In genomic region chr10:24596869-24597339, GRCm38 (mm10) we compare ENCODE assay signal across 8 mouse cellular contexts. TPM values are rescaled to one million over a fixed set of nuclear protein-coding genes. Genes with fewer than 3 reads are reported as not detected.
DNase-seq lines count a peak whose midpoint lies in the region; ATAC-seq and TF ChIP-seq lines count a peak whose summit lies in the region.

No protein-coding gene starts in this region.

- TF ChIP-seq POLR2A in kidney, adult 2 months (IDR thresholded peaks at IDR 0.05; ENCODE audit: low read depth, low read length) = no peak

- WGBS in kidney, adult 2 months = 50% methylated on average over 7 of the region's 7 CpGs
- 62% methylated on average over 7 of the region's 7 CpGs for WGBS in forebrain, embryonic 11.5 days

- H3K9me3 ChIP-seq in forebrain, embryonic 11.5 days (ENCODE audit: control insufficient read depth, low read length) = no peaks in the 10 kb centered on the region

- peak; percentile 49 for DNase-seq in kidney, adult 2 months
- no peak for DNase-seq in kidney, postnatal 36 days
- DNase-seq in forebrain, embryonic 11.5 days (ENCODE audit: low spot score) = no peak
- DNase-seq in heart, postnatal 4 days = peak; percentile 53
- DNase-seq in lung, postnatal 36 days = peak; percentile 75
- no peak for DNase-seq in urinary bladder, postnatal 10 days (ENCODE audit: low spot score)
- DNase-seq in urinary bladder, adult 18-20 months (ENCODE audit: low spot score in 2 of 2) = no peak
- no peak for DNase-seq in thymus, postnatal 14 days

- H3K4me2 ChIP-seq in forebrain, embryonic 11.5 days (ENCODE audit: low read depth, low read length, severe bottlenecking) = peak overlapping the region; percentile 65; the same call in 1 of the 2 replicates

- H3K27ac ChIP-seq in kidney, adult 2 months (ENCODE audit: insufficient read depth, low read depth, low read length) = peak overlapping the region; percentile 90
- H3K27ac ChIP-seq in forebrain, embryonic 11.5 days (ENCODE audit: low read depth, low read length) = no peak overlapping the region

- TF ChIP-seq CTCF in kidney, adult 2 months (conservative IDR thresholded peaks at IDR 0.05; ENCODE audit: insufficient read depth, insufficient read length, low read depth, low read length) = no peak

- no peak overlapping the region for H3K9ac ChIP-seq in forebrain, embryonic 11.5 days (ENCODE audit: low read length)

- H3K4me3 ChIP-seq in kidney, adult 2 months (ENCODE audit: insufficient read depth, low read depth, low read length) = peak overlapping the region; percentile 65
- no peak overlapping the region for H3K4me3 ChIP-seq in forebrain, embryonic 11.5 days (ENCODE audit: low read depth, low read length)

- no peak for ATAC-seq in forebrain, embryonic 11.5 days (replicated peaks; ENCODE audit: low FRiP score)

- no peaks in the 10 kb centered on the region for H3K27me3 ChIP-seq in kidney, adult 2 months (replicated peaks; ENCODE audit: control insufficient read depth, insufficient read depth, low read length)
- no peaks in the 10 kb centered on the region for H3K27me3 ChIP-seq in forebrain, embryonic 11.5 days (ENCODE audit: control insufficient read depth, insufficient read depth, low read length)

- H3K4me1 ChIP-seq in kidney, adult 2 months (ENCODE audit: control insufficient read depth, insufficient read depth, low read length) = peaks cover 5% of the 10 kb centered on the region
- no peaks in the 10 kb centered on the region; the same call in 1 of the 2 replicates for H3K4me1 ChIP-seq in forebrain, embryonic 11.5 days (replicated peaks; ENCODE audit: control insufficient read depth, insufficient read depth, low read length)

- H3K36me3 ChIP-seq in kidney, adult 2 months (ENCODE audit: control insufficient read depth, insufficient read depth, low read length) = no peaks in the 10 kb centered on the region; the same call in 1 of the 2 replicates
- H3K36me3 ChIP-seq in forebrain, embryonic 11.5 days (ENCODE audit: control insufficient read depth, insufficient read depth, low read length) = no peaks in the 10 kb centered on the region

RNA-seq across cellular contexts. Expression of gene Ccn2, which starts 1.7 kb away (rescaled TPM):
- 115 and 153 TPM in 2 replicates for polyA plus RNA-seq in kidney, adult 2 months (2012; rRNA removed)
- polyA plus RNA-seq in forebrain, embryonic 11.5 days (2014; fragmentation: Nextera tagmentation; extraction: Ambion mirVana) = 4.2 and 4.3 TPM in 2 replicates
- total RNA-seq in heart, postnatal 4 days (2021) = 100 to 1,000 TPM; 160 to 233 TPM

Comparison
In these comparisons a context has a peak if more than half of its experiments do, and no peak if none do; other contexts are left out.
1. DNase-seq: peak in kidney, adult 2 months (single experiment), heart, postnatal 4 days (single experiment) and lung, postnatal 36 days (single experiment); none in kidney, postnatal 36 days (0 of 2), forebrain, embryonic 11.5 days (single experiment), urinary bladder, postnatal 10 days (single experiment), urinary bladder, adult 18-20 months (0 of 2) and thymus, postnatal 14 days (single experiment).
2. RNA of gene Ccn2, which starts 1.7 kb away (polyA plus RNA-seq): 115 to 153 TPM in kidney, adult 2 months; 4.2 to 4.3 TPM in forebrain, embryonic 11.5 days; every median in the first group is over 10 times any median in the second.